Mouse (Mus musculus): ENCODE results near the gene Gm5798. TPM values are rescaled to one million over a fixed set of nuclear protein-coding genes. Genes with fewer than 3 reads are reported as not detected.
"Not testable (repeated sequence)": the region's sequence is repeated elsewhere in the genome, so short reads cannot be mapped to it uniquely, and the experiment has no call there.

Gm5798 gene
- not detected in 2 replicates for polyA plus RNA-seq (2016; fragmentation: Nextera tagmentation; extraction: Ambion mirVana)

- H3K4me3 ChIP-seq (replicated peaks); H3K9ac ChIP-seq; H3K36me3 ChIP-seq (replicated peaks); H3K4me1 ChIP-seq; ATAC-seq (ENCODE audit: low FRiP score); H3K27me3 ChIP-seq; H3K4me2 ChIP-seq; H3K27ac ChIP-seq; H3K9me3 ChIP-seq: not testable (repeated sequence)
- WGBS = 65% methylated on average over 2 of the region's 2 CpGs
These were observed at the start of gene Gm5798 for GRCm38 (mm10) chr14:41348309-41348708. Gm5798 (plus strand) TSS chr14:41348609.

- not testable (repeated sequence) for H3K36me3 ChIP-seq (replicated peaks); ATAC-seq (ENCODE audit: low FRiP score); H3K27me3 ChIP-seq; H3K9ac ChIP-seq; H3K27ac ChIP-seq; H3K4me2 ChIP-seq; H3K4me3 ChIP-seq (replicated peaks); H3K9me3 ChIP-seq; H3K4me1 ChIP-seq
- no CpG with 5 or more reads among the region's 3 CpGs for WGBS
These were observed 37.9 kb downstream of the Gm5798 start, which contains the start of gene Gm7945 for GRCm38 (mm10) chr14:41386279-41386678. Gm7945 (minus strand) TSS chr14:41386379.

Other genes with a start within 250 kb of the Gm5798 start
- not detected in 2 replicates for gene Mat1a, start 243.6 kb upstream of the Gm5798 start, polyA plus RNA-seq (2016; fragmentation: Nextera tagmentation; extraction: Ambion mirVana)
- not detected in 2 replicates for gene Sftpa1, start 216.8 kb upstream of the Gm5798 start, polyA plus RNA-seq (2016; fragmentation: Nextera tagmentation; extraction: Ambion mirVana)
- gene Mbl1, start 197.2 kb upstream of the Gm5798 start, polyA plus RNA-seq (2016; fragmentation: Nextera tagmentation; extraction: Ambion mirVana) = not detected in 2 replicates
- gene Sftpd, start 163.5 kb upstream of the Gm5798 start, polyA plus RNA-seq (2016; fragmentation: Nextera tagmentation; extraction: Ambion mirVana) = not detected in 2 replicates
- not detected in 2 replicates for gene Gm2832, start 69.8 kb upstream of the Gm5798 start, polyA plus RNA-seq (2016; fragmentation: Nextera tagmentation; extraction: Ambion mirVana)
- not detected in 2 replicates for gene Gm7945, start 37.8 kb downstream of the Gm5798 start, polyA plus RNA-seq (2016; fragmentation: Nextera tagmentation; extraction: Ambion mirVana)
- not detected in 2 replicates for gene Gm6482, start 59.7 kb downstream of the Gm5798 start, polyA plus RNA-seq (2016; fragmentation: Nextera tagmentation; extraction: Ambion mirVana)
- not detected in 2 replicates for gene Gm7954, start 104.9 kb downstream of the Gm5798 start, polyA plus RNA-seq (2016; fragmentation: Nextera tagmentation; extraction: Ambion mirVana)
- not detected in 2 replicates for gene Gm3486, start 140.9 kb downstream of the Gm5798 start, polyA plus RNA-seq (2016; fragmentation: Nextera tagmentation; extraction: Ambion mirVana)
- not detected in 2 replicates for gene Gm7970, start 207.0 kb downstream of the Gm5798 start, polyA plus RNA-seq (2016; fragmentation: Nextera tagmentation; extraction: Ambion mirVana)
- not detected in 2 replicates for gene 1700049E17Rik2, start 224.6 kb downstream of the Gm5798 start, polyA plus RNA-seq (2016; fragmentation: Nextera tagmentation; extraction: Ambion mirVana)

Data from forebrain, embryonic 12.5 days (tissue).